Mouse (Mus musculus): ENCODE measurements around the gene Mybphl. TPM values are rescaled to one million over a fixed set of nuclear protein-coding genes. Genes with fewer than 3 reads are reported as not detected.
A peak's percentile ranks its signal among the peaks of the same experiment; 100 is the strongest.

Gene Mybphl
- polyA plus RNA-seq, 1 experiment, result not detected

- Histone ChIP-seq H3K27ac (replicated peaks; ENCODE audit: low read depth, low read length) (no peak overlapping the region), H3K4me1 (ENCODE audit: control insufficient read depth, insufficient read depth, insufficient read length, low read length) (no peaks in the 10 kb centered on the region; the same call in 1 of the 2 replicates), H3K4me3 (ENCODE audit: insufficient read depth, low read depth, low read length) (no peak overlapping the region)
These were observed 46.5 kb downstream of the Mybphl start for GRCm38 (mm10) chr3:108411026-108411753.

GRCm38 (mm10) chr3:108411754-108412121 lies 47.0 kb downstream of the Mybphl start:
- Histone ChIP-seq H3K4me1 (ENCODE audit: control insufficient read depth, insufficient read depth, insufficient read length, low read length) (no peaks in the 10 kb centered on the region; the same call in 1 of the 2 replicates), H3K27ac (replicated peaks; ENCODE audit: low read depth, low read length) (no peak overlapping the region), H3K4me3 (ENCODE audit: insufficient read depth, low read depth, low read length) (no peak overlapping the region)

DNA sequence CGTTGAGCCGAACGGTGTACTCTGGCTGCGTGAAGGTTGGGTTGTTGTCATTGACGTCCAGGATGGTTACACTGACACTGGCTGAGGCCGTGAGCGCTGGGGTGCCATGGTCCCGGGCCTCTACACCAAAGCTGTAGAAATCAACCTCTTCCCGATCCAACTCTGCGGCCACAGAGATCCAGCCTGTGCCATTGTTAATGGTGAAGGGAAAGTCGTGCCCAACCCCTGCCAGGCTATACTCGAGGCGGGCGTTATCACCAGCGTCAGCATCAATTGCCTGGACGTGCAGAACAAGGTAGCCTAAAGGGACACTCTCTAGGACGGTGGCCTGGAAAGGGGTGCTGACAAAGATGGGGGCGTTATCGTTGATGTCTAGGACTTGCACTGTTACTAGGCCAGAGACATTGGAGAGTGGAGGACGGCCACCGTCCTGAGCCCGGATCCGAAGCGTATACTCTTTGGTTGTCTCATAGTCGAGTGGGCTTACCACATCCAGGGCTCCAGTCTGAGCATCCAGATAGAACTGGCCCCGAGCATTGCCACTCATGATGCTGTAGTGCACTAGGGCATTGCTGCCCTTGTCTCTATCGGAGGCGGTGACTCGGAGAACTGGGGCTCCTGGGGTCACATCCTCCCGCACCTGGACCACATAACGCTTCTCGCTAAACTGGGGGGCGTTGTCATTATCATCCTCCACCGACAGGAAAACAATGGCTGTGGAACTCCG lies 49.1 kb downstream of the Mybphl start:
- H3K27ac ChIP-seq (replicated peaks; ENCODE audit: low read depth, low read length), result no peak overlapping the region
- no peaks in the 10 kb centered on the region; the same call in none of the 2 replicates for H3K4me1 ChIP-seq (ENCODE audit: control insufficient read depth, insufficient read depth, insufficient read length, low read length)
- H3K4me3 ChIP-seq (ENCODE audit: insufficient read depth, low read depth, low read length), result no peak overlapping the region

GRCm38 (mm10) chr3:108414857-108415830 lies 50.4 kb downstream of the Mybphl start, which contains the start of gene Celsr2:
Gene Celsr2, minus strand, starts transcription at chr3:108415552.
- no peaks in the 10 kb centered on the region; the same call in none of the 2 replicates for H3K4me1 ChIP-seq (ENCODE audit: control insufficient read depth, insufficient read depth, insufficient read length, low read length)
- peak within 1 kb of the TSS; percentile 64 for H3K4me3 ChIP-seq (ENCODE audit: insufficient read depth, low read depth, low read length)
- no peak within 1 kb of the TSS for H3K27ac ChIP-seq (replicated peaks; ENCODE audit: low read depth, low read length)

- no peaks in the 10 kb centered on the region; the same call in none of the 2 replicates for H3K4me1 ChIP-seq (ENCODE audit: control insufficient read depth, insufficient read depth, insufficient read length, low read length)
- peak overlapping the region; percentile 64 for H3K4me3 ChIP-seq (ENCODE audit: insufficient read depth, low read depth, low read length)
- H3K27ac ChIP-seq (replicated peaks; ENCODE audit: low read depth, low read length), result no peak overlapping the region
These were observed 51.1 kb downstream of the Mybphl start for GRCm38 (mm10) chr3:108415831-108416223.

- no peaks in the 10 kb centered on the region for H3K4me1 ChIP-seq (ENCODE audit: control insufficient read depth, insufficient read depth, insufficient read length, low read length)
- no peak overlapping the region for H3K4me3 ChIP-seq (ENCODE audit: insufficient read depth, low read depth, low read length)
- no peak overlapping the region for H3K27ac ChIP-seq (replicated peaks; ENCODE audit: low read depth, low read length)
These were observed 58.3 kb downstream of the Mybphl start for GRCm38 (mm10) chr3:108423006-108423405.

- no peak overlapping the region for H3K4me3 ChIP-seq (ENCODE audit: insufficient read depth, low read depth, low read length)
- no peak overlapping the region for H3K27ac ChIP-seq (replicated peaks; ENCODE audit: low read depth, low read length)
- H3K4me1 ChIP-seq (ENCODE audit: control insufficient read depth, insufficient read depth, insufficient read length, low read length), result no peaks in the 10 kb centered on the region
These were observed 59.4 kb downstream of the Mybphl start for GRCm38 (mm10) chr3:108423844-108424801.

DNA sequence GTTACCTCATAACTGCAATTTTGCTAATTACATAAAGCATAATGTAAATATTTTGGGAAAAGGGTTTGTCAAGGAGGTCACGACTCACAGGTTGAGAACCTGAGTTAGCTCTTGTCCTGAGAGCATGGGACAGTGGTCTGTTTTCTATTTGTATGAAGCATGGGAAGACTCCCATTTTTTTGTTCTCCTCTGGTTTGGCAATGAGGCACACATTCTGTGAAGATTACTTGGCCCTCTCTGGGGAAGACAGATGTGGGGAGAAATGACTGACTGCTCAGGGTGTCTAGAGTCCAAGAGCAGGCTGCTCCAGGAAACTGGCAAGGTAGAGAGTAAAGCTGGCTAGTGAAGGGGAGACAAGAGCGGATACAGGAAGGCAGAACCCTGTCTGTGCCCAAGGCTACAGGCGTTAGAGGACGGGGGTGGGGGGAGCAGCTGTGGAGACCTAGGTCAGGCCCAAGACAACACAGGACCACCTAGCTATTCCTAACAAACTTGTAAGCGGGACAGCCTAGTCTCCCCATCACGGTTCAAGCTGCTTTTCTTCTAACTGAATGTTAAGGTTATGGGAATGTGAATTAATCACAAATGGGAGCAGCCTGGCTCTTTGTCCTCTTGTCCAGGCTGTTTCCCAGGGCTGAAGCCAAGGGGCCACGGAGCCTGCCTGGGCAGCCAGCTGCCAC lies 60.4 kb downstream of the Mybphl start:
- H3K4me3 ChIP-seq (ENCODE audit: insufficient read depth, low read depth, low read length), result no peak overlapping the region
- no peak overlapping the region for H3K27ac ChIP-seq (replicated peaks; ENCODE audit: low read depth, low read length)
- no peaks in the 10 kb centered on the region for H3K4me1 ChIP-seq (ENCODE audit: control insufficient read depth, insufficient read depth, insufficient read length, low read length)

DNA sequence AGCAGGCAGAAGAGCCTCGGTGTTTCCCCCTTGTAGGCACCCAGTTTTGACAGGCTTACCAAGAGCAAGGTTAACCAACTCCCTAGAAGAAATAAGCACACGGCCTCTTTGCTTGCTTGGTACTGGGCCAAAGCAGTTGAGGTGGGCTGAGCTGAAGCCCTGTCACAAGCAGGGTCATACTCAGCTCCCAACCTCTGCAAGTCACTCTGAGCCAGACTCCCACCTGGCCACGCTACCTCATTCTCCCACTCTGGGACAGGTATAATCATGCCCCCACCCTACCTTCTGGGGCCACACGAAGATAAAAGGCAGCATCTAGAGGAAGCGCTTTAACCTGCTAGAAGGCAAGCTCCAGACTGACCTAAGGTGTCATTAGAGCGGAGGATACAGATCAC lies 60.9 kb downstream of the Mybphl start:
- Histone ChIP-seq H3K27ac (replicated peaks; ENCODE audit: low read depth, low read length) (no peak overlapping the region), H3K4me3 (ENCODE audit: insufficient read depth, low read depth, low read length) (no peak overlapping the region), H3K4me1 (ENCODE audit: control insufficient read depth, insufficient read depth, insufficient read length, low read length) (no peaks in the 10 kb centered on the region)

Other genes starting within 250 kb of the Mybphl start
- gene Gnai3, start 218.8 kb upstream of the Mybphl start, polyA plus RNA-seq (2012; ENCODE audit: insufficient read depth, insufficient read length, missing spikeins), result 20.7 and 24.7 TPM in 2 replicates
- gene Gpr61, start 210.0 kb upstream of the Mybphl start, polyA plus RNA-seq (2012; ENCODE audit: insufficient read depth, insufficient read length, missing spikeins), result not detected in 2 replicates
- gene Amigo1, start 178.6 kb upstream of the Mybphl start, polyA plus RNA-seq (2012; ENCODE audit: insufficient read depth, insufficient read length, missing spikeins), result 5.8 and 10.1 TPM in 2 replicates
- 3.5 and 4.8 TPM in 2 replicates for gene Cyb561d1, start 163.7 kb upstream of the Mybphl start, polyA plus RNA-seq (2012; ENCODE audit: insufficient read depth, insufficient read length, missing spikeins)
- gene Atxn7l2, start 154.0 kb upstream of the Mybphl start, polyA plus RNA-seq (2012; ENCODE audit: insufficient read depth, insufficient read length, missing spikeins), result 0.91 and 2.4 TPM in 2 replicates
- 2.7 and 3.9 TPM in 2 replicates for gene Sypl2, start 138.3 kb upstream of the Mybphl start, polyA plus RNA-seq (2012; ENCODE audit: insufficient read depth, insufficient read length, missing spikeins)
- 99.2 and 140 TPM in 2 replicates for gene Psma5, start 108.0 kb upstream of the Mybphl start, polyA plus RNA-seq (2012; ENCODE audit: insufficient read depth, insufficient read length, missing spikeins)
- 53.0 and 68.1 TPM in 2 replicates for gene Sort1, start 80.8 kb upstream of the Mybphl start, polyA plus RNA-seq (2012; ENCODE audit: insufficient read depth, insufficient read length, missing spikeins)
- not detected in 2 replicates for gene Psrc1, start 18.9 kb downstream of the Mybphl start, polyA plus RNA-seq (2012; ENCODE audit: insufficient read depth, insufficient read length, missing spikeins)
- 2.4 and 4.0 TPM in 2 replicates for gene Celsr2, start 50.6 kb downstream of the Mybphl start, polyA plus RNA-seq (2012; ENCODE audit: insufficient read depth, insufficient read length, missing spikeins)
- gene Sars, start 80.3 kb downstream of the Mybphl start, polyA plus RNA-seq (2012; ENCODE audit: insufficient read depth, insufficient read length, missing spikeins), result 87.8 and 101 TPM in 2 replicates
- not detected in 2 replicates for gene 1700013F07Rik, start 169.2 kb downstream of the Mybphl start, polyA plus RNA-seq (2012; ENCODE audit: insufficient read depth, insufficient read length, missing spikeins)
- gene 5330417C22Rik, start 171.6 kb downstream of the Mybphl start, polyA plus RNA-seq (2012; ENCODE audit: insufficient read depth, insufficient read length, missing spikeins), result not detected in 2 replicates
- 24.1 and 27.7 TPM in 2 replicates for gene Tmem167b, start 197.6 kb downstream of the Mybphl start, polyA plus RNA-seq (2012; ENCODE audit: insufficient read depth, insufficient read length, missing spikeins)
- gene Taf13, start 206.8 kb downstream of the Mybphl start, polyA plus RNA-seq (2012; ENCODE audit: insufficient read depth, insufficient read length, missing spikeins), result 23.7 and 42.7 TPM in 2 replicates
- 4.5 and 5.3 TPM in 2 replicates for gene Wdr47, start 226.4 kb downstream of the Mybphl start, polyA plus RNA-seq (2012; ENCODE audit: insufficient read depth, insufficient read length, missing spikeins)

Measured in brown adipose tissue, adult 24 weeks (tissue).